Mouse (Mus musculus): ENCODE results near the gene Gpr35.

DNA sequence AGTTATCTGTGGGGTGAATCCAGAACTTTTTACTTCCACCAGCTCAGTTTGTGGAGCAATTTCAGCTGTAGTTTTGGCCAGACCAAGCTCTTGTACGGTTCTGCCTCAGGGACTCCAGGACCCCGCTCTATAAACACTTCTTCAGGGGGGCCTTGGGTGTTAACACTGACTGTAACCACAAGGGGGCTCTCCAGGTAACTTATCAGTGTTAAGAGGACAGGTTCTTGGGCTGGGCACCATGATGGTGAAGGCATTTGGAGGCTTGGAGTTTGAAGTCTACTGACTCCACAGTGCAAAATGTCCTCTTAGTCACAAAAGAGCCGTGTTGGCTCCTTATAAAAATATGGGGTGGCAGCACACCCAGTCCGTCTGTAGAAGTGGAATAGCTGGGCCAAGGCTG, 41.6 kb upstream of the Gpr35 start:
- TF ChIP-seq CTCF (IDR thresholded peaks at IDR 0.05; ENCODE audit: borderline replicate concordance, insufficient read depth, low read length) (no peak), POLR2A (IDR thresholded peaks at IDR 0.05; ENCODE audit: low read depth, low read length) (no peak)
